In the genomic region with DNA sequence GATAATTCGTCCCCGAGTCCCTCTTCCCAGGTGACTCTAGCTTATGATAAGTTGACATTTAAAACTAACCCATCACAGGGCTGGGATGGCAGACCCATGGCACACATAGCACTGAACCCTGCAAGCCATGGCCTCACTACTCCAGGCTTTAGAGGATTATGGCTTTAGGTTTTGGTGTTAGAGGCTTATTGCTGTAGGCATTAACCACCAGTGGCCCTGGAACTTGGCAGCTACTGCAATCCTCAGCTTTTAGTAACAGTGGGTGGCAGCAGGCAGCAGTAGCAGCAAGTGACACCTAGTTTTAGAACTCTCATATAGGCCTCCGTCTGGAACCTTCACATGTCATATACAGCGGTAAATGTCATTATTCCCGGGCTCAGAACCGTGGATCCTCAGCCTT, we compare ENCODE assay signal across 42 mouse cellular contexts. TPM values are rescaled to one million over a fixed set of nuclear protein-coding genes. Genes with fewer than 3 reads are reported as not detected.
DNase-seq lines count a peak whose midpoint lies in the region; ATAC-seq and TF ChIP-seq lines count a peak whose summit lies in the region.
"Had no signal": no experiment of that assay in that cellular context is flagged by ENCODE, and none has a peak within 500 bp of the region (broad histone marks: within the 10 kb centered on the region; RNA-seq: fewer than 3 reads in every experiment).

No protein-coding gene starts in this region.

- H3K4me2 ChIP-seq in liver, embryonic 12.5 days, result no peak overlapping the region
- H3K4me2 ChIP-seq: embryonic facial prominence, embryonic 12.5 days; heart, embryonic 11.5 days; hindbrain, embryonic 12.5 days; intestine, embryonic 15.5 days; limb, embryonic 13.5 days; liver, embryonic 11.5 days; midbrain, embryonic 11.5 days; stomach, embryonic 15.5 days had no signal

- intact Hi-C loops in left cerebral cortex, adult 2 months (cut with DNase I), result no loop called here

- 0 out of 2 replicates have a peak, but pooled peaks cover 4% of the 10 kb centered on the region for H3K27me3 ChIP-seq in liver, embryonic 12.5 days (replicated peaks)
- H3K27me3 ChIP-seq: embryonic facial prominence, embryonic 12.5 days; hindbrain, embryonic 12.5 days; intestine, embryonic 15.5 days; limb, embryonic 13.5 days; stomach, embryonic 15.5 days had no signal

- no peak for DNase-seq in frontal cortex, postnatal 10 days (ENCODE audit: low spot score in 2 of 2)
- DNase-seq in left cerebral cortex, adult 2 months (ENCODE audit: extremely low spot score in 1 of 2, low spot score in 2 of 2), result no peak
- DNase-seq in left cerebral cortex, adult 11 months (ENCODE audit: low spot score), result no peak
- peak; percentile 56 to 68 for DNase-seq in right cerebral cortex, adult 2 months (ENCODE audit: low spot score in 2 of 2)
- DNase-seq in right cerebral cortex, postnatal 25 days, result no peak
- DNase-seq in telencephalon, adult 2 months (ENCODE audit: low read depth, low spot score), result peak; percentile 78
- DNase-seq: adrenal gland, postnatal 36 days; cerebellum, adult 8-10 months; cerebellum, postnatal 36 days; embryo, embryonic 11 days; gastrocnemius, postnatal 25 days; heart, adult 11 months; heart, postnatal 36 days; kidney, adult 2 months; kidney, postnatal 36 days; liver, postnatal 0 days; lung, postnatal 36 days; thymus, postnatal 14 days had no signal

- peak overlapping the region; percentile 54 for H3K27ac ChIP-seq in left cerebral cortex, adult 2 months
- no peak overlapping the region for H3K27ac ChIP-seq in liver, embryonic 12.5 days
- H3K27ac ChIP-seq: embryonic facial prominence, embryonic 12.5 days; hindbrain, embryonic 12.5 days; hindbrain, postnatal 0 days; intestine, embryonic 15.5 days; limb, embryonic 13.5 days; stomach, embryonic 15.5 days had no signal

- H3K9me3 ChIP-seq in liver, embryonic 12.5 days (replicated peaks), result no peaks in the 10 kb centered on the region
- H3K9me3 ChIP-seq: embryonic facial prominence, embryonic 12.5 days; G1E; hindbrain, embryonic 12.5 days; intestine, embryonic 15.5 days; limb, embryonic 13.5 days; stomach, embryonic 15.5 days had no signal

- H3K4me1 ChIP-seq in liver, embryonic 12.5 days, result no peaks in the 10 kb centered on the region

- peak; percentile 88 for ATAC-seq in frontal cortex, adult (ENCODE audit: low TSS enrichment)
- ATAC-seq in liver, embryonic 12.5 days, result no peak
- ATAC-seq: forebrain, embryonic 14.5 days; hindbrain, postnatal 0 days; intestine, embryonic 15.5 days; liver, postnatal 0 days; midbrain, embryonic 16.5 days had no signal

- no peaks in the 10 kb centered on the region for H3K36me3 ChIP-seq in liver, embryonic 12.5 days
- H3K36me3 ChIP-seq: embryonic facial prominence, embryonic 12.5 days; G1E; hindbrain, embryonic 12.5 days; intestine, embryonic 15.5 days; limb, embryonic 13.5 days; stomach, embryonic 15.5 days had no signal

- no peak overlapping the region for H3K9ac ChIP-seq in liver, embryonic 12.5 days
- H3K9ac ChIP-seq: embryonic facial prominence, embryonic 12.5 days; hindbrain, embryonic 12.5 days; intestine, embryonic 15.5 days; limb, embryonic 13.5 days; liver, postnatal 0 days; stomach, embryonic 15.5 days had no signal

- WGBS in liver, embryonic 12.5 days (ENCODE audit: insufficient replicate concordance), result 59% methylated on average over 6 of the region's 6 CpGs

- TF ChIP-seq CTCF in left cerebral cortex, adult 2 months (IDR thresholded peaks at IDR 0.05), result no peak

- no peak overlapping the region for H3K4me3 ChIP-seq in left cerebral cortex, adult 2 months
- H3K4me3 ChIP-seq in liver, embryonic 12.5 days, result no peak overlapping the region
- H3K4me3 ChIP-seq: embryonic facial prominence, embryonic 12.5 days; hindbrain, embryonic 12.5 days; intestine, embryonic 15.5 days; limb, embryonic 13.5 days; stomach, embryonic 15.5 days had no signal

RNA-seq across cellular contexts. Expression of a gene that starts 26.0 kb away (rescaled TPM):
- total RNA-seq in left cerebral cortex, adult 2 months (2021), result 100 to 1,000 TPM; 178 to 194 TPM
- 2.2 and 2.6 TPM in 2 replicates for polyA plus RNA-seq in liver, embryonic 12.5 days (2016; fragmentation: Nextera tagmentation; extraction: Ambion mirVana)
- total RNA-seq: megakaryocyte, adult 5-6 weeks had no signal
- polyA plus RNA-seq: G1E had no signal

RNA-seq across cellular contexts. Expression of a gene that starts 47.1 kb away (rescaled TPM):
- total RNA-seq in left cerebral cortex, adult 2 months (2021), result not detected
- polyA plus RNA-seq in liver, embryonic 12.5 days (2016; fragmentation: Nextera tagmentation; extraction: Ambion mirVana), result not detected in 2 replicates
- total RNA-seq: adrenal gland, postnatal 36 days; gastrocnemius, adult 18-20 months; gastrocnemius, postnatal 25 days; heart, postnatal 36 days; hindbrain, postnatal 0 days; layer of hippocampus, adult 8-10 months; left cerebral cortex, adult 8-10 months; megakaryocyte, adult 5-6 weeks; neutrophil, adult 5-6 weeks had no signal
- polyA plus RNA-seq: embryonic facial prominence, embryonic 12.5 days; forebrain, embryonic 14.5 days; G1E; heart, embryonic 11.5 days; heart, embryonic 16.5 days; hindbrain, embryonic 12.5 days; hindbrain, postnatal 0 days; kidney, adult 2 months; kidney, embryonic 16.5 days; limb, embryonic 13.5 days; liver, embryonic 11.5 days; liver, postnatal 0 days; lung, embryonic 16.5 days; midbrain, embryonic 11.5 days; midbrain, embryonic 16.5 days; neural tube, embryonic 11.5 days; stomach, embryonic 15.5 days; urinary bladder, adult 2 months had no signal

Comparison
In these comparisons a context has a peak if more than half of its experiments do, and no peak if none do; other contexts are left out.
1. DNase-seq: peak in right cerebral cortex, adult 2 months (2 of 2) and telencephalon, adult 2 months (single experiment); none in frontal cortex, postnatal 10 days (0 of 2), left cerebral cortex, adult 2 months (0 of 2), left cerebral cortex, adult 11 months (single experiment) and right cerebral cortex, postnatal 25 days (single experiment).